Mouse (Mus musculus) embryonic facial prominence, embryonic 11.5 days (tissue): ENCODE data around the gene Zfp286. TPM values are rescaled to one million over a fixed set of nuclear protein-coding genes. Genes with fewer than 3 reads are reported as not detected.

Experiments used
- ATAC-seq: fragments of 200-750 bp; cut with Nextera tagmentation; replicated peaks from 2 replicates; pipeline ENCODE4 v1.8.0; 2017; ENCODE audit warnings: low read depth; ENCODE audit not compliant: insufficient number of reproducible peaks, low FRiP score, low TSS enrichment
- DNase-seq: peaks from one replicate; pipeline ENCODE4 v3.0.0-alpha.2; 2015; ENCODE audit warnings: low spot score
- H3K27ac ChIP-seq: fragments of 300-500 bp; sonication (generic); replicated peaks from 2 replicates; pipeline ENCODE4 v1.5.1; 2014; ENCODE audit warnings: mild to moderate bottlenecking, low read depth, low read length, control low read depth
- H3K27me3 ChIP-seq: fragments of 300-500 bp; sonication (generic); 2 replicates; pipeline ENCODE4 v1.6.1; 2014; ENCODE audit warnings: mild to moderate bottlenecking, low read length, moderate library complexity, mixed read lengths; ENCODE audit not compliant: control insufficient read depth, insufficient read depth
- H3K36me3 ChIP-seq: fragments of 300-500 bp; sonication (generic); replicated peaks from 2 replicates; pipeline ENCODE4 v1.6.1; 2014; ENCODE audit warnings: low read depth, mild to moderate bottlenecking, low read length, moderate library complexity, mixed read lengths; ENCODE audit not compliant: control insufficient read depth, insufficient read depth
- H3K4me1 ChIP-seq: fragments of 300-500 bp; sonication (generic); 2 replicates; pipeline ENCODE4 v1.6.1; 2014; ENCODE audit warnings: low read length, mixed read lengths; ENCODE audit not compliant: control insufficient read depth, insufficient read depth
- H3K4me2 ChIP-seq: fragments of 300-500 bp; sonication (generic); 2 replicates; pipeline ENCODE4 v1.6.1; 2014; ENCODE audit warnings: low read depth, mild to moderate bottlenecking, control low read depth, low read length, moderate library complexity
- H3K4me3 ChIP-seq: fragments of 300-500 bp; sonication (generic); 2 replicates; pipeline ENCODE4 v1.5.1; 2014; ENCODE audit warnings: low read depth, low read length, control low read depth
- H3K9ac ChIP-seq: fragments of 300-500 bp; sonication (generic); replicated peaks from 2 replicates; pipeline ENCODE4 v1.6.1; 2014; ENCODE audit warnings: mild to moderate bottlenecking, control low read depth, low read length
- H3K9me3 ChIP-seq: fragments of 300-500 bp; sonication (generic); replicated peaks from 2 replicates; pipeline ENCODE4 v1.6.1; 2016; ENCODE audit warnings: mild to moderate bottlenecking, low read length, inconsistent platforms, mixed read lengths; ENCODE audit not compliant: control insufficient read depth
- WGBS: fragments of 180-500 bp; shearing (Covaris S2); extraction: QIAGEN DNeasy Blood & Tissue Kit; methylation state at CpG from one replicate; pipeline ENCODE4 v1.1.7; 2014; 5-methylcytosine and 5-hydroxymethylcytosine counted together
- polyA plus RNA-seq: library from polyadenylated mRNA; unstranded; fragments of >200 nt; fragmentation: Nextera tagmentation; extraction: Ambion mirVana; gene quantifications from 2 replicates; pipeline ENCODE4 v1.2.1, GENCODE M21; 2014

Zfp286 gene
- polyA plus RNA-seq, 1 experiment from 2014 or later, result 34.3 TPM

GRCm38 (mm10) chr11:62731311-62732021 is 57.8 kb downstream of the Zfp286 start, which contains the start of gene Zfp287:
Gene Zfp287, minus strand, starts transcription at chr11:62731905.
- Histone ChIP-seq H3K4me3 (peak within 1 kb of the TSS; percentile 76), H3K27me3 (no peaks in the 10 kb centered on the region), H3K36me3 (no peaks in the 10 kb centered on the region; the same call in 1 of the 2 replicates), H3K4me2 (peak within 1 kb of the TSS; percentile 68), H3K9me3 (no peaks in the 10 kb centered on the region), H3K4me1 (no peaks in the 10 kb centered on the region), H3K27ac (peak within 1 kb of the TSS; percentile 44; the same call in 1 of the 2 replicates), H3K9ac (peak within 1 kb of the TSS; percentile 72)
- WGBS, result under 1% methylated on average over 46 of the region's 48 CpGs
- DNase-seq (peak; percentile 97), ATAC-seq (peak; percentile 99)

- WGBS, result 91% methylated on average over 8 of the region's 8 CpGs
Observed at GRCm38 (mm10) chr11:62728276-62728675, 61.0 kb downstream of the Zfp286 start.

DNA sequence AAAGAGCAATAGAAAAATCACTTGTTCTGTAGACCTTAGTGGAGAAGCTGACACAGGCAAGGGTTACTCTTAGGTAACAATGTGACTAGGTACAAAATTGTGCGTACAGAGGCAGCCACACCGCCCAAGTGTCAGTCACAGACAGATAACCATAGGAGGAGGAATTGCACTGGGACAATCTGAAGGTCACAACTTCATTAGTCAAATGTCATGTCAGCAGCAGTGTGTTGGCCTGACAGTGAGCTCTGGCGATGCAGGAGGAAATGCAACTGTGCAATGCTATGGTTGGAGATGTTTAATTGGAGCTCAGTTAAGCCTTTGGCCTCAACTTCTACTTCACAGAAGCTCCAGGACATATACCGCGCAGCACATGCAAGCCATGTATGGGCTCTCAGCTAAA is 78.6 kb downstream of the Zfp286 start:
- no peaks in the 10 kb centered on the region for H3K9me3 ChIP-seq
- 89% methylated on average over 5 of the region's 5 CpGs for WGBS
- DNase-seq (no peak), ATAC-seq (no peak)
- no peak overlapping the region for H3K4me3 ChIP-seq
- H3K27me3 ChIP-seq, result no peaks in the 10 kb centered on the region
- peaks cover 7% of the 10 kb centered on the region for H3K36me3 ChIP-seq
- H3K9ac ChIP-seq, result no peak overlapping the region
- no peaks in the 10 kb centered on the region for H3K4me1 ChIP-seq
- no peak overlapping the region for H3K4me2 ChIP-seq
- no peak overlapping the region for H3K27ac ChIP-seq

More at GRCm38 (mm10) chr11:62728276-62728675, 61.0 kb downstream of the Zfp286 start:
- Histone ChIP-seq H3K4me1 (no peaks in the 10 kb centered on the region), H3K9ac (no peak overlapping the region), H3K9me3 (no peaks in the 10 kb centered on the region), H3K36me3 (peaks cover 4% of the 10 kb centered on the region), H3K4me2 (no peak overlapping the region), H3K4me3 (no peak overlapping the region), H3K27me3 (no peaks in the 10 kb centered on the region), H3K27ac (no peak overlapping the region)
- ATAC-seq (no peak), DNase-seq (no peak)

GRCm38 (mm10) chr11:62708252-62708651 is 81.0 kb downstream of the Zfp286 start:
- 85% methylated on average over 7 of the region's 7 CpGs for WGBS
- Histone ChIP-seq H3K9me3 (no peaks in the 10 kb centered on the region), H3K9ac (no peak overlapping the region), H3K4me3 (no peak overlapping the region), H3K27me3 (no peaks in the 10 kb centered on the region), H3K4me2 (no peak overlapping the region), H3K27ac (no peak overlapping the region), H3K4me1 (no peaks in the 10 kb centered on the region), H3K36me3 (no peaks in the 10 kb centered on the region)
- ATAC-seq (no peak), DNase-seq (no peak)

DNA sequence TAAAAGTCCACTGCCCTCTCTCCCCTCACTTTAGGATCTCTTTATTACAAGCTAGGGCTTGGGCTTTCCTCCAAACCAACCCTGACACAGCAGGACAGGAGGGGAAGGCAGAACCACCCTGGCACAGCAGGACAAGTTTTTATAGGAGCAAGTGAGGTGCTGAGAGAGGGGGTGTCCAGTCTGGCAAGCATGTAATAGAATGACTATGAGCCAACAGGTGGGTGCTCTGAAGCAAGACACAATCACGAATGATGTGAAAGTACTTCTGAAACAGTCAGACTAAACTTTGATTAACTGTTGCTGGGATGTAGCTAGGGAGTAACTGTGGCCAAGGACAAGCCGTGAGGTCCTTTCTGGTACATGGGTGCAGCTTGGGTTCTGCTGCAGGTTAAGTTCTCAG is 83.1 kb downstream of the Zfp286 start:
- Histone ChIP-seq H3K9me3 (no peaks in the 10 kb centered on the region), H3K4me2 (no peak overlapping the region), H3K4me1 (no peaks in the 10 kb centered on the region), H3K27me3 (no peaks in the 10 kb centered on the region), H3K4me3 (no peak overlapping the region), H3K9ac (no peak overlapping the region), H3K36me3 (no peaks in the 10 kb centered on the region), H3K27ac (no peak overlapping the region)
- no peak for ATAC-seq
- no peak for DNase-seq
- 91% methylated on average over 2 of the region's 2 CpGs for WGBS

Other genes with a start within 250 kb of the Zfp286 start
- 3,780 and 3,916 TPM in 2 replicates for gene Ubb, start 238.3 kb downstream of the Zfp286 start, polyA plus RNA-seq
- gene Trpv2, start 215.0 kb downstream of the Zfp286 start, polyA plus RNA-seq, result 4.2 and 5.2 TPM in 2 replicates
- gene Lrrc75a, start 140.9 kb downstream of the Zfp286 start, polyA plus RNA-seq, result 14.2 and 16.8 TPM in 2 replicates
- 44.4 and 49.9 TPM in 2 replicates for gene Mmgt2, start 140.8 kb downstream of the Zfp286 start, polyA plus RNA-seq
- gene Zfp287, start 57.6 kb downstream of the Zfp286 start, polyA plus RNA-seq, result 11.6 and 11.9 TPM in 2 replicates
- gene Gm10428, start 36.4 kb downstream of the Zfp286 start, polyA plus RNA-seq, result not detected in 2 replicates
- gene Trim16, start 30.8 kb upstream of the Zfp286 start, polyA plus RNA-seq, result 6.2 and 6.5 TPM in 2 replicates
- 0.32 and 1.1 TPM in 2 replicates for gene Fbxw10, start 57.6 kb upstream of the Zfp286 start, polyA plus RNA-seq
- gene Tvp23b, start 90.0 kb upstream of the Zfp286 start, polyA plus RNA-seq, result 51.1 and 52.7 TPM in 2 replicates
- not detected in 2 replicates for gene Cdrt4, start 161.7 kb upstream of the Zfp286 start, polyA plus RNA-seq